Mouse (Mus musculus) midbrain, embryonic 12.5 days (tissue): ENCODE measurements around the gene Rtn3. TPM values are rescaled to one million over a fixed set of nuclear protein-coding genes. Genes with fewer than 3 reads are reported as not detected.

Source experiments
- ATAC-seq: fragments of 200-750 bp; cut with Nextera tagmentation; 2 replicates; pipeline ENCODE4 v1.8.0; 2017; ENCODE audit warnings: low read depth, moderate TSS enrichment, moderate library complexity; ENCODE audit not compliant: low FRiP score
- H3K27ac ChIP-seq: fragments of 300-500 bp; sonication (generic); replicated peaks from 2 replicates; pipeline ENCODE4 v1.5.1; 2016; ENCODE audit warnings: mild to moderate bottlenecking
- H3K27me3 ChIP-seq: fragments of 300-500 bp; sonication (generic); 2 replicates; pipeline ENCODE4 v1.6.1; 2016; ENCODE audit warnings: mild to moderate bottlenecking
- H3K36me3 ChIP-seq: fragments of 300-500 bp; sonication (generic); 2 replicates; pipeline ENCODE4 v1.6.1; 2016
- H3K4me1 ChIP-seq: fragments of 300-500 bp; sonication (generic); 2 replicates; pipeline ENCODE4 v1.6.1; 2016
- H3K4me2 ChIP-seq: fragments of 300-500 bp; sonication (generic); replicated peaks from 2 replicates; pipeline ENCODE4 v1.6.1; 2016; ENCODE audit warnings: mild to moderate bottlenecking, moderate library complexity
- H3K4me3 ChIP-seq: fragments of 300-500 bp; sonication (generic); 2 replicates; pipeline ENCODE4 v1.5.1; 2016; ENCODE audit warnings: mild to moderate bottlenecking
- H3K9ac ChIP-seq: fragments of 300-500 bp; sonication (generic); replicated peaks from 2 replicates; pipeline ENCODE4 v1.6.1; 2016; ENCODE audit warnings: mild to moderate bottlenecking, moderate library complexity
- H3K9me3 ChIP-seq: fragments of 300-500 bp; sonication (generic); 2 replicates; pipeline ENCODE4 v1.6.1; 2016; ENCODE audit warnings: mild to moderate bottlenecking
- WGBS: fragments of 180-500 bp; shearing (Covaris S2); methylation state at CpG from one replicate; pipeline ENCODE4 v1.1.7; 2016; 5-methylcytosine and 5-hydroxymethylcytosine counted together
- polyA plus RNA-seq: library from polyadenylated mRNA; unstranded; fragments of >200 nt; fragmentation: Nextera tagmentation; extraction: Ambion mirVana; gene quantifications from 2 replicates; pipeline ENCODE4 v1.2.1, GENCODE M21; 2016

Rtn3 gene
- polyA plus RNA-seq, 1 experiment from 2014 or later: 481 TPM

GRCm38 (mm10) chr19:7482266-7482598, 849 bp downstream of the Rtn3 start:
- ATAC-seq: no peak
- Histone ChIP-seq H3K9me3 (no peaks in the 10 kb centered on the region), H3K27ac (peak overlapping the region; percentile 100), H3K27me3 (no peaks in the 10 kb centered on the region), H3K4me1 (peaks cover 25% of the 10 kb centered on the region), H3K36me3 (peaks cover under 1% of the 10 kb centered on the region; the same call in 1 of the 2 replicates), H3K4me3 (peak overlapping the region; percentile 98), H3K9ac (peak overlapping the region; percentile 100), H3K4me2 (peak overlapping the region; percentile 67)
- WGBS: under 1% methylated on average over 7 of the region's 7 CpGs

- Histone ChIP-seq H3K36me3 (peaks cover 6% of the 10 kb centered on the region), H3K9ac (peak overlapping the region; percentile 100), H3K4me1 (peaks cover 27% of the 10 kb centered on the region), H3K4me3 (peak overlapping the region; percentile 98), H3K27ac (peak overlapping the region; percentile 100), H3K9me3 (no peaks in the 10 kb centered on the region), H3K27me3 (no peaks in the 10 kb centered on the region), H3K4me2 (peak overlapping the region; percentile 67)
- 0 out of 2 replicates have a peak, but pooled peaks have one; percentile 47 for ATAC-seq
- WGBS: 2% methylated on average over 12 of the region's 12 CpGs
Measured at GRCm38 (mm10) chr19:7481541-7482265, 1.4 kb downstream of the Rtn3 start.

GRCm38 (mm10) chr19:7479751-7480248, 3.3 kb downstream of the Rtn3 start:
- Histone ChIP-seq H3K4me2 (peak overlapping the region; percentile 67), H3K4me3 (peak overlapping the region; percentile 98; the same call in 1 of the 2 replicates), H3K27me3 (no peaks in the 10 kb centered on the region), H3K27ac (no peak overlapping the region), H3K9me3 (no peaks in the 10 kb centered on the region), H3K36me3 (peaks cover 6% of the 10 kb centered on the region), H3K4me1 (peaks cover 27% of the 10 kb centered on the region), H3K9ac (no peak overlapping the region)
- no peak for ATAC-seq
- 95% methylated on average over 3 of the region's 3 CpGs for WGBS

GRCm38 (mm10) chr19:7470643-7471042, 12.4 kb downstream of the Rtn3 start:
- H3K4me2 ChIP-seq: no peak overlapping the region
- 99% methylated on average over 2 of the region's 2 CpGs for WGBS
- no peaks in the 10 kb centered on the region for H3K4me1 ChIP-seq
- H3K4me3 ChIP-seq: no peak overlapping the region
- ATAC-seq: no peak
- H3K36me3 ChIP-seq: peaks cover 42% of the 10 kb centered on the region
- H3K27me3 ChIP-seq: no peaks in the 10 kb centered on the region
- no peak overlapping the region for H3K9ac ChIP-seq
- no peaks in the 10 kb centered on the region for H3K9me3 ChIP-seq
- no peak overlapping the region for H3K27ac ChIP-seq

GRCm38 (mm10) chr19:7467915-7468314, 15.2 kb downstream of the Rtn3 start:
- H3K9ac ChIP-seq: no peak overlapping the region
- no peak overlapping the region for H3K4me2 ChIP-seq
- no peaks in the 10 kb centered on the region for H3K9me3 ChIP-seq
- ATAC-seq: no peak
- H3K27ac ChIP-seq: no peak overlapping the region
- no peak overlapping the region for H3K4me3 ChIP-seq
- H3K36me3 ChIP-seq: peaks cover 35% of the 10 kb centered on the region
- no peaks in the 10 kb centered on the region for H3K27me3 ChIP-seq
- H3K4me1 ChIP-seq: no peaks in the 10 kb centered on the region; the same call in 1 of the 2 replicates

DNA sequence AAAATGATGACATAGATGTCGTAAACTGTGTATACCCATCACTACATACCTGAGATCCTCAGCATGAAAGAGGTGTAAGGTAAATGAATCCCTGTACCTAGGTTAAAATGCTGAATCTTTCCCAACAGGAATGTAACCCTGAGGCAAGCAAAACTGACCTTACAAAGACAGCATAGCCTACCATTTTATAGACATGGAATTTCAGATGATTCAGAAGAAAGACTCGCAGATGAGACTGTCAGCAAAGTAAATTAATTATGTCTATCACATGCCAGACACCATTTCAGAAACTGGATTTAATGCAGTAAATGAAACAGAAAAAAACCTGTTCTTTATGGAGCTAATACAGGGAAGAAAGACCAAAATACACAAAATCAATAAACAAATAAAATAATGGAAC, 23.7 kb downstream of the Rtn3 start:
- H3K4me3 ChIP-seq: no peak overlapping the region
- H3K9ac ChIP-seq: no peak overlapping the region
- no peaks in the 10 kb centered on the region for H3K9me3 ChIP-seq
- H3K36me3 ChIP-seq: peaks cover 30% of the 10 kb centered on the region; the same call in 1 of the 2 replicates
- H3K27me3 ChIP-seq: no peaks in the 10 kb centered on the region
- ATAC-seq: no peak
- 92% methylated on average over 2 of the region's 2 CpGs for WGBS
- no peak overlapping the region for H3K4me2 ChIP-seq
- no peak overlapping the region for H3K27ac ChIP-seq
- H3K4me1 ChIP-seq: no peaks in the 10 kb centered on the region; the same call in 1 of the 2 replicates

- H3K36me3 ChIP-seq: peaks cover 30% of the 10 kb centered on the region; the same call in 1 of the 2 replicates
- H3K27ac ChIP-seq: no peak overlapping the region
- no peaks in the 10 kb centered on the region for H3K9me3 ChIP-seq
- H3K4me1 ChIP-seq: no peaks in the 10 kb centered on the region; the same call in 1 of the 2 replicates
- H3K27me3 ChIP-seq: no peaks in the 10 kb centered on the region
- no peak overlapping the region for H3K4me3 ChIP-seq
- no peak overlapping the region for H3K9ac ChIP-seq
- ATAC-seq: no peak
- H3K4me2 ChIP-seq: no peak overlapping the region
Measured at GRCm38 (mm10) chr19:7458901-7459300, 24.2 kb downstream of the Rtn3 start.

- WGBS: 93% methylated on average over 2 of the region's 2 CpGs
Measured at GRCm38 (mm10) chr19:7456803-7457202, 26.3 kb downstream of the Rtn3 start.

GRCm38 (mm10) chr19:7445596-7445995, 37.5 kb downstream of the Rtn3 start:
- Histone ChIP-seq H3K27me3 (no peaks in the 10 kb centered on the region), H3K4me3 (no peak overlapping the region), H3K4me2 (no peak overlapping the region), H3K36me3 (peaks cover 41% of the 10 kb centered on the region), H3K4me1 (0 out of 2 replicates have a peak, but pooled peaks cover 3% of the 10 kb centered on the region), H3K27ac (no peak overlapping the region), H3K9me3 (no peaks in the 10 kb centered on the region), H3K9ac (no peak overlapping the region)
- no peak for ATAC-seq
- 92% methylated on average over 1 of the region's 1 CpGs for WGBS

More at GRCm38 (mm10) chr19:7456803-7457202, 26.3 kb downstream of the Rtn3 start:
- Histone ChIP-seq H3K4me3 (no peak overlapping the region), H3K4me2 (no peak overlapping the region), H3K4me1 (no peaks in the 10 kb centered on the region), H3K9ac (no peak overlapping the region), H3K9me3 (no peaks in the 10 kb centered on the region), H3K27ac (no peak overlapping the region), H3K27me3 (no peaks in the 10 kb centered on the region), H3K36me3 (peaks cover 25% of the 10 kb centered on the region; the same call in 1 of the 2 replicates)
- ATAC-seq: no peak

DNA sequence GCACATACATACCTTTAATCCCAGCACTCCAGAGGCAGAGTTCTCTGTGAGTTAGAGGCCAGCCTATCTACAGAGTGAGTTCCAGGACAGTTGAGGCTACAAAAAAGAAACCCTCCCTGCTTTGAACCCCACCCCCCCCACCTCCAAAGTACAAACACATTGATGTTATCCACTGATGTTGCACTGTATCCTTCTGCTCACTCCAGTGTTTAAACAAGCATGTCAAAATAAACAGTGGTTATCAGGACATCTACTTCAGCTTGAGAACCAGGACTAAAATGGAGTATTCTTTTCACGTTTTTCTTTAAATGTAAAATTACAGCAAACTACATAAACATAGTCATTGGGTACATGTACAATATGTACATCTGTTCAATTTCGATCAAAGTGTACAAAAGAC, 38.0 kb downstream of the Rtn3 start:
- Histone ChIP-seq H3K9me3 (no peaks in the 10 kb centered on the region), H3K27ac (no peak overlapping the region), H3K9ac (no peak overlapping the region), H3K4me2 (no peak overlapping the region), H3K27me3 (no peaks in the 10 kb centered on the region), H3K4me3 (no peak overlapping the region), H3K4me1 (0 out of 2 replicates have a peak, but pooled peaks cover 3% of the 10 kb centered on the region), H3K36me3 (peaks cover 37% of the 10 kb centered on the region)
- ATAC-seq: no peak
- WGBS: 92% methylated on average over 2 of the region's 2 CpGs

- Histone ChIP-seq H3K27ac (no peak overlapping the region; the same call in 1 of the 2 replicates), H3K4me3 (no peak overlapping the region), H3K27me3 (no peaks in the 10 kb centered on the region), H3K4me1 (0 out of 2 replicates have a peak, but pooled peaks cover 5% of the 10 kb centered on the region), H3K9ac (no peak overlapping the region), H3K4me2 (no peak overlapping the region), H3K9me3 (no peaks in the 10 kb centered on the region), H3K36me3 (peaks cover 25% of the 10 kb centered on the region)
- WGBS: 73% methylated on average over 14 of the region's 14 CpGs
- peak; percentile 44; the same call in 1 of the 2 replicates for ATAC-seq
Measured at GRCm38 (mm10) chr19:7441493-7441892, 41.6 kb downstream of the Rtn3 start.

- no peak for ATAC-seq
- H3K9ac ChIP-seq: no peak overlapping the region
- H3K36me3 ChIP-seq: peaks cover 30% of the 10 kb centered on the region
Measured at GRCm38 (mm10) chr19:7438295-7438694, 44.8 kb downstream of the Rtn3 start.

More at GRCm38 (mm10) chr19:7438295-7438694, 44.8 kb downstream of the Rtn3 start:
- H3K27ac ChIP-seq: no peak overlapping the region
- H3K9me3 ChIP-seq: no peaks in the 10 kb centered on the region
- no peak overlapping the region for H3K4me3 ChIP-seq
- no peaks in the 10 kb centered on the region for H3K27me3 ChIP-seq
- H3K4me2 ChIP-seq: no peak overlapping the region
- H3K4me1 ChIP-seq: 0 out of 2 replicates have a peak, but pooled peaks cover 5% of the 10 kb centered on the region
